Mouse (Mus musculus) thymus, adult 2 months (tissue): ENCODE results near the gene Vwa5a. TPM values are rescaled to one million over a fixed set of nuclear protein-coding genes. Genes with fewer than 3 reads are reported as not detected.

Experiments
- DNase-seq: peaks from one replicate; pipeline ENCODE4 v3.0.0; 2021
- H3K27ac ChIP-seq: fragments of 200-500 bp; 2 replicates; pipeline ENCODE4 v1.5.1; 2012; ENCODE audit warnings: low read length, control low read depth; ENCODE audit not compliant: control insufficient read depth, insufficient read depth
- H3K27me3 ChIP-seq: fragments of 200-500 bp; 2 replicates; pipeline ENCODE4 v1.6.1; 2012; ENCODE audit warnings: mild to moderate bottlenecking, low read length, moderate library complexity, mixed read lengths; ENCODE audit not compliant: control insufficient read depth, insufficient read depth
- H3K36me3 ChIP-seq: fragments of 200-500 bp; 2 replicates; pipeline ENCODE4 v1.6.1; 2012; ENCODE audit warnings: mild to moderate bottlenecking, low read length, moderate library complexity; ENCODE audit not compliant: control insufficient read depth, insufficient read depth
- H3K4me1 ChIP-seq: fragments of 200-500 bp; replicated peaks from 2 replicates; pipeline ENCODE4 v1.6.1; 2012; ENCODE audit warnings: low read length; ENCODE audit not compliant: control insufficient read depth, insufficient read depth
- H3K4me3 ChIP-seq: fragments of 200-500 bp; 2 replicates; pipeline ENCODE4 v1.5.1; 2012; ENCODE audit warnings: mild to moderate bottlenecking, low read length, control low read depth, moderate library complexity; ENCODE audit not compliant: control insufficient read depth, insufficient read depth
- CTCF ChIP-seq: fragments of 200-500 bp; IDR thresholded peaks from 2 replicates; pipeline ENCODE4 v1.5.1; 2012; ENCODE audit warnings: mild to moderate bottlenecking, control low read depth, low read length, moderate library complexity, borderline replicate concordance; ENCODE audit not compliant: control insufficient read depth, poor library complexity, insufficient read depth; ENCODE audit errors: extremely low read depth
- POLR2A ChIP-seq: fragments of 200-500 bp; IDR thresholded peaks from 2 replicates; pipeline ENCODE4 v1.6.1; 2012; ENCODE audit warnings: mild to moderate bottlenecking, low read length, control low read depth, moderate library complexity; ENCODE audit not compliant: control insufficient read depth, poor library complexity, insufficient read depth; ENCODE audit errors: extremely low read depth
- WGBS: fragments of 180-500 bp; shearing (Covaris S2); methylation state at CpG from one replicate; pipeline ENCODE4 v1.1.7; 2018; 5-methylcytosine and 5-hydroxymethylcytosine counted together
- polyA plus RNA-seq: library from polyadenylated mRNA; depleted of rRNA; stranded (reverse); fragments of >200 nt; gene quantifications from 2 replicates; pipeline ENCODE4 v1.2.3, GENCODE M21; 2012; rRNA removed

Vwa5a gene
- polyA plus RNA-seq = 12.9 and 18.8 TPM in 2 replicates

GRCm38 (mm10) chr9:38718102-38718501 lies at the start of gene Vwa5a:
TSS of gene Vwa5a (plus strand) at chr9:38718268.
- H3K4me1 ChIP-seq = 0 out of 2 replicates have a peak, but pooled peaks cover 5% of the 10 kb centered on the region
- no peak within 1 kb of the TSS for H3K27ac ChIP-seq
- no peaks in the 10 kb centered on the region for H3K36me3 ChIP-seq
- WGBS = 1% methylated on average over 4 of the region's 4 CpGs
- peak within 1 kb of the TSS; percentile 18; the same call in 1 of the 2 replicates for H3K4me3 ChIP-seq
- no peaks in the 10 kb centered on the region for H3K27me3 ChIP-seq
- TF ChIP-seq CTCF = no peak
- no peak for TF ChIP-seq POLR2A
- DNase-seq = no peak

DNA sequence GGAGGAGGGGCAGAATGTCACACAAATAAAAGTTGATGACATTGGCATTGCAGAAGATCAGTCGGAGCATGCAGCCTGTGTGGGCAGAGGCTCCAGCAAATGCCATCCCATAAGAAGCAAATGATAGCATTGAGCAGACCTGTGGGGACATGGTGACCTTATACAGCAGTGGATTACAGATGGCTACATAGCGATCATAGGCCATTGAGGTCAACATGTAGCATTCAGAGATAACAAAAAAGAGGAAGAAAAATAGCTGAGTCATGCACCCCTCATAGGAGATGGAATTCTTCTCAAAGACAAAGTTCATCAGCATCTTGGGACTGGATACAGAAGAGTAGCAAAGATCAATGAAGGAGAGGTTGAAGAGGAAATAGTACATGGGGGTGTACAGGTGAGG lies 45.2 kb upstream of the Vwa5a start:
- no peak for DNase-seq
- H3K4me3 ChIP-seq = no peak overlapping the region
- no peaks in the 10 kb centered on the region for H3K4me1 ChIP-seq
- H3K27me3 ChIP-seq = no peaks in the 10 kb centered on the region
- 61% methylated on average over 2 of the region's 2 CpGs for WGBS
- no peak for TF ChIP-seq CTCF
- TF ChIP-seq POLR2A = no peak
- H3K27ac ChIP-seq = no peak overlapping the region
- no peaks in the 10 kb centered on the region for H3K36me3 ChIP-seq

DNA sequence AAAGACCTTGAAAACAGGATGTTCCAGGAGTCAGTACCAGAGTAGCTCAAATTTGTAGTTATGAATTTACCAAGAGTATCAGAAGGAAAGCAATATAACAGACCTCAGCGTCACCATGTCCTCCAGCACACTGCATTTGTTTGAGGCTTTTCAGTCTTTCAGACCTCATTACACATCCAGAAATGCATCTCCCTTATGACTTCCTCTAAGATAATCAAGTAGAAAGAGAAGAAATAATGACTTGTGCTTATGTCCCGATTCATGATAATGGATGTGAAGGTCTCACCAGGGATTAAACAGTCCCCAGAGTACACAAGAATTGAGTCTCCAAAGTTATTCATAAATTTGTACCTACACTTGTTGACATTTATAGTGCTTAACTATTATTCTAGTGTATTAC lies 43.6 kb upstream of the Vwa5a start, which contains the start of gene Olfr918:
TSS of gene Olfr918 (minus strand) at position 101 of the 400 bp plus-strand sequence.
- H3K27me3 ChIP-seq = no peaks in the 10 kb centered on the region
- DNase-seq = no peak
- no peaks in the 10 kb centered on the region for H3K4me1 ChIP-seq
- WGBS = 91% methylated on average over 2 of the region's 2 CpGs
- no peak for TF ChIP-seq CTCF
- TF ChIP-seq POLR2A = no peak
- H3K36me3 ChIP-seq = no peaks in the 10 kb centered on the region
- no peak within 1 kb of the TSS for H3K4me3 ChIP-seq
- no peak within 1 kb of the TSS for H3K27ac ChIP-seq

DNA sequence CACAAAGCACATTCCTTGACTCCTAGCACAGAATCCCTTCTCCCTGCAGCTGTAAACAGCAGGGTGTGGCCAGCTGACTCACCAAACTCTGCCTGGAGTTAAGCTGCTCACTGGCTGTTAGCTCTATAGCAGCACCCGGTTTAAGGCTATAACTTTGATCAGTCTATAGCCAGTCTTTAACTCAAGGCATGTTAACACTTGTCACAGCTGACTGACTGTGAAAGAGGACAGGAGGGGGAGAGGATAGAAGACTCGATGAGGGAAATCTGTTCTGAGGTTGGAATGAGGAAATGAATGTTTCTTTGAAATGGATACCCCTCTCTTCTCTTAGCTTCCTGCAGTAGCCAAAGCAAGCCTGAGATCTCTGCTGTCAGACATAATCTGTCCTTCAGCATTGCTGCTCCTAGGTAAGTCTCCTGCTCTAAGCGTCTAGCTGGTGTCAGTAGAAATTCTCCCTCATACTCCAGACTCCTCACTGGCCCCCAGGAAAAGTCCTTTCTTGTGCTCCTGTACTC lies 916 bp downstream of the Vwa5a start:
- no peaks in the 10 kb centered on the region for H3K27me3 ChIP-seq
- DNase-seq = no peak
- 0 out of 2 replicates have a peak, but pooled peaks cover 5% of the 10 kb centered on the region for H3K4me1 ChIP-seq
- H3K36me3 ChIP-seq = no peaks in the 10 kb centered on the region
- 6% methylated on average over 3 of the region's 3 CpGs for WGBS
- peak overlapping the region; percentile 18; the same call in 1 of the 2 replicates for H3K4me3 ChIP-seq
- TF ChIP-seq POLR2A = no peak
- TF ChIP-seq CTCF = no peak
- H3K27ac ChIP-seq = no peak overlapping the region

DNA sequence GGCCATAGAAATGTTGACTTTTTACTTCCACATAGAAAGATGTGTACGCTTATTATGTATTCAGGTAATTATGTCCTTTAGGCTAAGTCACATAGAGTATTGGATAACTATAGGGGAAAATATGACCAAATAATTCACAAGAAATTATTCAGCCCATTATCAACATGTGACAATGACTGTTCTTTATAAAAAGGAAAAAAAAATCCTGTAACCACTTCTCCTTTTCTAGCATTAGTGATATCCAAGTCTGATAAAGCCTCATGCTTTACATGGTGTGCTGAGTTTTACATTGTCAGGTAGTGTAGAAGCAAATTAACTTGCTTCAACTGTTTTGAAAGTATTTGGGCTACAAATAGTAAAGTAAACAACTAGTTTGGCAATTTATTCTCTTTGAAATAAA lies 6.0 kb downstream of the Vwa5a start:
- DNase-seq = no peak
- H3K36me3 ChIP-seq = 0 out of 2 replicates have a peak, but pooled peaks cover 3% of the 10 kb centered on the region
- 0 out of 2 replicates have a peak, but pooled peaks cover 5% of the 10 kb centered on the region for H3K4me1 ChIP-seq
- TF ChIP-seq POLR2A = no peak
- no peak for TF ChIP-seq CTCF
- WGBS = 92% methylated on average over 1 of the region's 1 CpGs
- no peak overlapping the region for H3K4me3 ChIP-seq
- no peak overlapping the region for H3K27ac ChIP-seq
- H3K27me3 ChIP-seq = no peaks in the 10 kb centered on the region

- 0 out of 2 replicates have a peak, but pooled peaks cover 3% of the 10 kb centered on the region for H3K36me3 ChIP-seq
- no peak for TF ChIP-seq CTCF
- no peak for TF ChIP-seq POLR2A
- no peaks in the 10 kb centered on the region for H3K4me1 ChIP-seq
- no peak for DNase-seq
- H3K27ac ChIP-seq = no peak overlapping the region
- H3K27me3 ChIP-seq = no peaks in the 10 kb centered on the region
- H3K4me3 ChIP-seq = no peak overlapping the region
- 54% methylated on average over 3 of the region's 3 CpGs for WGBS
Measured at GRCm38 (mm10) chr9:38728218-38728617, 10.2 kb downstream of the Vwa5a start.
